Mouse (Mus musculus) gastrocnemius, postnatal 4 days (tissue): Measurements from ENCODE around the gene Mterf4. TPM values are rescaled to one million over a fixed set of nuclear protein-coding genes. Genes with fewer than 3 reads are reported as not detected.
A peak's percentile ranks its signal among the peaks of the same experiment; 100 is the strongest.
"Not testable (repeated sequence)": the region's sequence is repeated elsewhere in the genome, so short reads cannot be mapped to it uniquely, and the experiment has no call there.

ENCODE experiments used
- DNase-seq, 2 experiments: peaks; one replicate each; pipeline ENCODE4 v3.0.0; 2021 to 2022; ENCODE audit warnings: low spot score in 2 of 2, mixed read lengths in 2 of 2
- long read RNA-seq, 2 experiments: library from polyadenylated mRNA; stranded (forward); transcript quantifications; one replicate each; pipeline ENCODE4 v2.0.0; 2021
- total RNA-seq, 2 experiments: library from RNA; stranded (reverse); gene quantifications; 2 replicates each; pipeline ENCODE4 v1.2.3; 2021

Mterf4 gene
- total RNA-seq, result 10 to 100 TPM; 16.8 to 17.4 TPM
- long read RNA-seq, experiment 1, transcript Mterf4-201 (4 exons, 1,366 nt), result major isoform, 10 of 11 reads
- long read RNA-seq, experiment 1, partial matches to known transcripts, result 1 of 11 reads
- long read RNA-seq, experiment 1, other reads (novel, unspliced or antisense), result 0 of 11 reads
- long read RNA-seq, experiment 2, partial matches to known transcripts, result 0 of 5 reads
- long read RNA-seq, experiment 2, other reads (novel, unspliced or antisense), result 0 of 5 reads

DNA sequence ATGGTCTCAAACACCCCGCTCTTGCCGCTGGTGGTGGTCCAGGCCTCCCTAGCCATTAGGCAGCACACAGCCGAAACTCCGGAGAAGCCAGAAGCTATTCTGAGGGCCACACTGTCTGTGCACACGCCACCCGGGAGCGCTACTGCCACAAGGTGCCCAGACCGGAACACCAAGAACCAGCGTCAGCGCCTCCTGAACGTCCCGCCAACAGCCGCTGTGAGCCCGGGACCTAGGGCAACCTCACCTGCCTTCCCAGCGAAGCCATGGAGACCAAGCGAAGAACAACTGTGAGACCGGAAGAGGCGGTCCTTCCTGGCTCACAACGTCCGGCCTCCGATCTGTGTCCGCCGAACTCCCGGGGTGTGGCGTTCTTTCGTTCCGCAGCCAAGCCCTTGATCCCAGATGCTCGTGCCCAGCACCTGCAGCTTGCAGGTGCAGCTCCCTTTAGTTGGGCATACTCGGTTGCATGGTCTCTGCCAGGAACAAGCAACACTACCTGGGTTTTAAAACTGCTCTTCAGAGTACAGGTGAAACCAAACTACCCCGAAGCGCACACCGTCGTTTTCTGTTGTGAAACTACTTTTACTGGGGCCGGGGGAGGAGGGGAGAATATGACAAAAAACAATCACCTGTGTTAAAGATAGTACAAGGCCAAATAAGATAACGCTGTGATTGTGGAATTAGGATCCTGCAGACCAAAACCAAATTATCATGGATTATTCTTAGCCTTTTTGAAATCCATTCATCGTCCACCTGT lies at the start of gene Mterf4:
Mterf4 (minus strand) TSS at position 335 of the 757 bp plus-strand sequence.
- DNase-seq, result peak; percentile 66 to 77

DNA sequence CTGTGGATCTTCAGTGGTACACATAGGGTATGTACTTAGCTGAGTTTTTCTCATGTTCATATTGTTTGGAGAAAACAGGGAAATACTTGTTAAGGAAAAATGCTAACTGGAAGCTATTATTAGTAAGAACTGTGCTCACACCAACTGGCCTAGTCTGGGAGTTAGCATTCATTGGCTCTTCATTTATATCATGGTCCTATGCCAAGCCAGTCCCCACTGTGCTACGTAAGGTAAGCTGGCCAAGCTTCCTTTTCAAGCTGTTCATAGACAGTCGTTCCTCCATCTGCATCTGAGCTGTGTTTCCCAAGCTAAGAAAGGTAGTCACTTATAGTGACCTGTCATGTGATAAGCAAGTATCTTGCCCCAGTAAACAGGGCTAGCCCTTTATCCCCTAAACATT lies 47.0 kb upstream of the Mterf4 start:
- DNase-seq, result no peak

DNA sequence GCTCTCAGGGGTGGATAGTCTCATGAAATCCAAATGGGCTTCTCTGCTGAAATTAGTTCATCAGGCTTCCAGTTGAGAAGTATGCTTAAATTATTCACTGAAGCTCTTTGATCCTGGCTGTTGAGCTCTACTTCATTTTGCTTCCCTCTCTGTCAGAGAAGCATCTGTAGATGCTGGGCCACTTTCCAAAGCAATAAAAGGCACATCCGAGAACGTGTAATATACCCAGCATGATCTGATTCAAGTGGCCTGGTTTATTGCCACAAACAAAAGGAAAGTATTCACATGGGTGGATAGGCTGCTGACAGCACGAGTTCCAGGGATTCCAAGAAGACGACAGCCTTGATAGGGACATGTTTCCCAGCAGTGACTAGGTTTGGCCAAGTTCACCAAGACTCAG lies 44.0 kb upstream of the Mterf4 start:
- no peak for DNase-seq

DNA sequence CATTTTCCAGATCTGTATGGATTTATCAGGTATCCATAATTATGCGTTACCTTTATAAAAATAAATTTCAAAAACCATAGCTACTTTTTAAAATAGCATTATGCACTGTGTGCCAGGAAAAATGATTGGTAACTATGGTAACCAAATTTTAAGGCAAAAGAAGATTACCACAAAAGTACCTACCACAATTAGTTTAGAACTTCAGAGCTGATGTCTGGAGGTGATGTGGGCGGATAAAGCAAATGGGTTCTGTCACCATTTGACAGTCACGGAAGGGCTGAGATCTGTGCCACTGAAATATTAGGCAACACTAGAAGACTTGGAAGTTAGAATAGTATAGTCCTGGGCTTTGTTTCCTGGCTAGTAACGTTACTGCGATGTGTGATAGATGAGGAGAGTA lies 41.5 kb upstream of the Mterf4 start:
- DNase-seq, result no peak

DNA sequence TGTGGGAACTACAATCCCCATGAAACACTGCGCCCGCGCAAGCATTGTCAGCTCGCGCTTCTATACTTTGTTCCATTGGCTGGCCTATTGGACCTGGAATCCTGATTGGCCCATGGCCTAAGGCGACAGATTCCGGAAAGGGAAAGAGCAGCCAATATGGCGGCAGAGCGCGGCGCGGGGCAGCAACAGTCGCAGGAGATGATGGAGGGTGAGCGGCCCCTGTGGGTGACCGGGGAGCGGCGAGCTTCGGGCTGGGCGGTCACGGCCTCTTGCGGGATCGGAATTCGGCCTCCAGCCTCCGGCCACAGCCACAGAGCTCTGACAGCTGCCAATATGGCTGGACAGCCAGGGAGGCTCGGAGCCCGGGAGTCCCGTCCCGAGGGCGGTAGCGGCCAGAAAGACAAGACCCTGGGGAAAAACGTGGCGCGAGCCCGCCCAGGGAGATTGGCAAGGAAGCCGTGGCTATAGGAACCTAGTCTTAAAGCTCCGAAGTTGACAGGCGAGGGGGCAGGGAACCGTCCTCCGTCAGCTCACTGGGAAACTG lies 37.9 kb upstream of the Mterf4 start:
- DNase-seq, result peak; percentile 84 to 95

DNA sequence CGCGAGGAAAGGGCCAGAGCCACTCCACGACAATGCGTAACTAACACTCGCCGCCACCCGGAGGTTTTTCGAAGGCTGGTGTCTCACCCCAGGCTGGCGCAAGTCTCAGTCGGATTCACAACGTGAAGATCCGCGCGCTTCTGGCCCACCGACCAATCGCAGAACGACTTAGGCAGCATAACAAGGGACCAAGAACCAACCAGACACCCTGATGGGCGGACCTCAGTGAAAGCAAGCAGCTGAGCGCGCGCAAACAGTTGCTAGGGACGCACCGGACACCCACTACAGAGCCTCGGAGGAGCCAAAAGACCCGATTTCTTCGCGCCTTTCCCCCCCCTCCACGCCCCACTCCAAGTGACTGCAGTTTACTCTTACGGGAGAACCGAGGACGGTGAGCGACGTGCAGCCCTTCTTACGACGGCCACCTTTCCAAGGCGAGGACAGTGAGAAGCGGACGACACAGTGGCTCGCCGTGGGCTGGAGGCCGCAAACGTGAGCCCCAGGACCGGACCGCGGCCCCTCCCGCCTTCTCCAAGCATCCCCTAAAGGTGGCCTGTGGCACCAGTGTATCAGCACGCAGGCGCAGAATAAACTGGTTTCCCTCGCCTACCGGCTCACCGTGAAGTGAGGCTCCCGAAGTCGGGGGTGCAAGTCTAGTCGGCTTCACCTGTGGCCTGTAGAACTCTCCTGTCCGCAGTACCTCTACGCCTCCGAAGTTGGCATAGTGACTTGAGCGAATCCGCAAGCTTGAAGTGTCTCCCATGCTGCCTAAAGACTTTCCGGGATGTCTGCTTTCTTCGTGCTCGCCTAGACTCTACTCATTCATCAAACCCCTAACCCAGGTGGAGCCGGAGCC lies 37.2 kb upstream of the Mterf4 start, which contains the start of the genes Ppp1r7 and Pask:
Ppp1r7 (plus strand) TSS at position 207 of the 856 bp plus-strand sequence.
Pask (minus strand) TSS at position 835 of the 856 bp plus-strand sequence.
- peak; percentile 85 to 94 for DNase-seq

DNA sequence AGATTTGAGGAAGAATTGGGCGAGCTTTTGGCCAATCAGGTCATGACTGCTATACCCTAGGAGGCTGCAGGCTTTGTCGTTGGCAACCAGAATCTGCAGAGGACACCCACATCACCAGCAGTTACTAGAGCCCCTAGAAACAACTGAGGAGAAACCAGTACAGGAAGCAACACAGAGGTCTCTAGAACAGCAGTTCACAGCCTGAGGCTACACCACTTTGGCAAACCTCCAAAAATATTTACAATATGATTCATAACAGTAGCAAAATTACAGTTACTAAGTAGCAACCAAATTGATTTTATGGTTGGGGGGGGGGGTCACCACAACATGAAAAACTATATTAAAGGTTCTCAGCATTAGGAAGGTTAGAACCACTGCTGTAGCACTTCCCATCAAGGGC lies 28.9 kb upstream of the Mterf4 start:
- no peak for DNase-seq

DNA sequence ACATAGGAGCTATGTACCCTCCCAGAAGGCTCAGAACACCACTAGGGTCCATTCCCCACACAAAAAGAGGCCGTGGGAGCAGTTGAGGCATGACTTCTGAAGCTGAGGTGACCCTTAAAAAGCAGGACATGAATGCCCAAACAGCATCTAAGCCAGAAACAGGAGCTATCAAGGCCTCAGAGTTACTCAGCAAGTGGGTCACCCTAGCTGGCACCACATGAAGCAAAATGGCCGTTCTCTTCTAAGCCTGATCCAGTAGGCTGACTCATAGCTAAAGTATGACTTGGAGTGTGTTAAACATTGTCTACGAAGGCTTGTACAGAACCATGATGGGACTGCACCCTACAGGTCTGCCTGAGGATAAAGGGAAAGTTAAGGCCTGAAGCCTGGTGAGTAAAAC lies 20.7 kb upstream of the Mterf4 start:
- no peak for DNase-seq

DNA sequence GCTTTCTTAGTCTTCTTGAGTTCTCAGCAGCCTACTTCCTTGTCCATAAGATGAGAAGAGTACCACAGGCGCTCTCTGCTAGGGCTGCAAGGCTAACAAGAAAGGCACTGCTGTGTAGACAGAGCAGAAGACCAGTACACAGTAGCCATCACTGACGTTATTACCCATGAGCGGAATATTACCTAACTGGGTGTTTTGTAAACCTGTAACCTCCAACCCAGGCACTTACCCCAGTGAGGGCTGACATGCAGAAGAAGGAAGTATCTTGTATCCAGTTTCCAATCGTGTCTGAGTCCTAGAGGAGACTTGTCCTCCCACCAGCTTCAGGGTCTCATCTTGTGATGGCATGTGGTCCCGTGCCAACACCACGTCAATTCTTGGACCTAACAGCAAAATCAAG lies 18.3 kb upstream of the Mterf4 start:
- no peak for DNase-seq

DNA sequence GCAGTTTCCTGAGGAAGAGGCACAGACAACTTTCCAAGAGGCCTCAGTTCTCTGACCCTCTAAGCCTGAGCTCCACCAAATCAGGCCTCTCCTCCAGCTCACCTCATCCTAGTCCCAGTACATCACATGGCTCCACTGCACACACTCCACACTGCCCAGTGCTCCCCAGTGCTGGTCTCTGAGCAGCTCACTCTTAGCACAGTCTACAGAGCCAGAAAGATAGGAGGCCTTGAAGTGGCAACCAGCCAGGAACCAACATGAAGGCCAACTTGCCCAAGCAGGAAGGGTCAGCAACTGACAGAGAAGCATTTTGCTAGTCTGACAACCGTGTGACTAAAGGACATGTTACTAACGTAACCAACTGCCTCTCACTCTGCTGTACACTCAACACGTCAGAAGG lies 5.1 kb downstream of the Mterf4 start:
- DNase-seq, result no peak

DNA sequence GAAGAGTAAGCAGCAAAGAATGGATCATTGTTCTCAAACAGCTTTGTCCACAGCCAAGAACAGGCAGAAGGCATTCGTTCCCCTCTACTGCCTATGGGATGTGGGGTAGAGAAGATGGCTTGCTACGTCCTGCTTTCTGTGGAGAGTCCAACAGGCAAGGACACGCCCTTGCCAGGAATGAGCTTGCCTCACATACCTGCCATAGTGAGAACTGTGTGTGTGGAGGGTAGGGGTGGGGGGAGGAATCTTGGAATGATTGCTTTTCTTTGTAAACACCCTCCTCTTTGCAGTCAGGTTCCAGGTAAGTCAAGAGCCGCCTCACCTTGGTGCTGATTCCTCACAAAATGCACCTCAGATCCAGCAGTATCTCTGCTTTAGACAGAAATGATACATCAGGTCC lies 5.9 kb downstream of the Mterf4 start:
- DNase-seq, result no peak

DNA sequence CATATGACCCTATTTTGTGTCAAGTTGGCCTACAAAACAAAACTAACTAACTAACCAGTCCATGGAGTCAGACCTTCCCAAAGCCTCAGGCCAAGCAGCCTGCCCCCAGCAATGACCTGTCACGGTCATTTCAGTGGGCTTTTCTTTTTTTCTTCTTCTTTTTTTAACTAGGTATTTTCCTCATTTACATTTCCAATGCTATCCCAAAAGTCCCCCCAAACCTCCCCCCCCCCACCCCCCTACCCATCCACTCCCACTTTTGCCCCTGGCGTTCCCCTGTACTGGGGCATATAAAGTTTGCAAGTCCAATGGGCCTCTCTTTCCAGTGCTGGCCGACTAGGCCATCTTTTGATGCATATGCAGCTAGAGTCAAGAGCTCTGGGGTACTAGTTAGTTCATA lies 11.2 kb downstream of the Mterf4 start:
- DNase-seq, result not testable (repeated sequence)

DNA sequence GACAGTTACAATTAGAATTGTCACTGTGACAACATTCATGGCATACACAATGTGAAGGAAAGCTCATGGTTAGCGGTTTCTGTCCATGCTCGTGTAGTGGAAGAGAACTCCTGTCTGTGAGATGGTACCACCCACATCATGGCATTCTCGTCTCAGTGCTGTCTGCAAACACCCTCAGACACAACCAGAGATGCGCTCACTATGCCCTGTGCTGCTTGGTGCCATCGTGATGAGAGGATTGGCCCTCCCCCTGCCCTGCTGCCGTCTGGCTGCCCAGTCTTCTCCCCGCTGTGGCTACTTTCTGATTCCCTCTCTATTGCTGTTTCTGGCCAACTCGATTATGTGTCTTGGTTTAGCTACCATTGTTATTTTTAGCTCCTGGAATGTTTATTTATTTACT lies 13.7 kb downstream of the Mterf4 start:
- DNase-seq, result no peak

DNA sequence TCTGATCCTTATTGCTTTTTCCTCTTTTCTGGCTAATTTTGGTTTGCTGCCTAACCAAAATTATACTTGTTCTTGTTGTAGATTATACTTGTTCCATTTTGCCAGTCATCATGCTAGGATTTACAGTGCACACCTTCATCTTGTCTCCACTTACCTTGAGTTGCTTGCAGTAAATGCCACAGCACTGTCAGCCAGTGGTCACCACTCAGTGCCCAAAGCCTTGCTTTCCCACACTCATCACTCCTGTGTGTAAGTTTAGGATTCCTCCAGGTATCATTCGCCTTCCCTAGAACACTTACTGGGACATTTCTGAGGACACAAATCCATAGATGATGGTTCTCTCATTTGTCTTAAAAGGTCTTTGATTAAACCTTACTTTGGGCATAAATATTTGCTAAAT lies 14.1 kb downstream of the Mterf4 start:
- DNase-seq, result no peak

DNA sequence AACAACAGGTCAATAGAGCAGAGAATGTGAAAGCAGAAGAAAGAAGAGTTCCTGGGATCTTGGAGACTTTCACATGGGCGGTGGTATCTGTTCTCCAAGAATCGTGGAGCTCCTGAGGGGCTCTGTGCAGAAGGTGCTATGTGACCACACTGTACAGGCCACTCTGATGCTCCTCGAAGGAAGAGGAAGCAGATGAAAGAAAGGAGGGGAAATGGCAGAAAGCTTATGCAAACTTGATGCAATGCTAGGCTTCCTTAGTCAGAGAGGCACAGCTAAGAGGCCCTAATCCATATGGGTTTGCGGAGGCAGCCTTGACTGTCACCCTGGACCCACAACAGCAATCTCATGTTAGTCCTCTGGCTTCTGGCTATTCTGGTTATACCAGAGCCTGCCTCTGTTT lies 14.8 kb downstream of the Mterf4 start:
- no peak for DNase-seq

DNA sequence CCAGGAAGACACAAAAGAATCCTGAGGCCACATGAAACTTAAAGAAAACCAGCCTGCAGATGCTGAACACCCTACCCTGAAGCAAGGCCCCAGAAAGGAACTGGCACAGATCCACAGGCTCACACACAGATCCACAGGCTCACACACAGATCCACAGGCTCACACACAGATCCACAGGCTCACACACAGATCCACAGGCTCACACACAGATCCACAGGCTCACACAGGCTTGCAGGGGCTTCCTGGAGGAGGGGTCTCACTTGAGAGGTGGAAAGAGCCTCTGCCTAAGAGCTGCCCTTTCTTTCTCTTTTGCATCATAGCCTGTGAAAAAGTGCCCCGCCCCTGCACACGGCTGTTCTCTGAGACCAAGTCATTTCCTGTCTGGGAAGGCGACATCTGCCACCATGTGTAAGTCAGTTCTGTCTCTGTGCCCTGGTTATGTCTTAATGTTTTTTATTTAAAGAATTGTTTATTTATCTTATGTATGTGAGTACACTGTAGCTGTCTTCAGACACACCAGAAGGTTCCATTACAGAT lies 16.0 kb downstream of the Mterf4 start:
- no peak for DNase-seq

DNA sequence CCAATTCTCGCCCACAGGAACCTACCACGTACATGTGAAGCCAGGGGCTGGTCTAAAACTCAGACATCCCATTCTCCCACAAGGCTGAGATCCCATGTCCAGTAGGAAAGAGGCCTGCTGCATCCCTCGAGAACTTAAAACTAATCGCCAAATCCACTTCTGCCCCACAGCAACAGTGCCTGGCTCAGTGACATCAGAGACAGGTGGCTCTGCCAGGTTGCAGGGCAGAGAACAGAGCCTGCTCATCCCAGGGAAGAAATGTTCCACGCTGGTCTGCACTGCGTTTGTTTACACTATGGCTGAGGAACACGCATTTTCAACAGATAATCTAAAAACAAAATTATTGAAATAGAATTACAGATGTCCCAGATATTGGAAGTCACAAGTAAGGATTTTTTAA lies 28.7 kb downstream of the Mterf4 start:
- DNase-seq, result no peak

DNA sequence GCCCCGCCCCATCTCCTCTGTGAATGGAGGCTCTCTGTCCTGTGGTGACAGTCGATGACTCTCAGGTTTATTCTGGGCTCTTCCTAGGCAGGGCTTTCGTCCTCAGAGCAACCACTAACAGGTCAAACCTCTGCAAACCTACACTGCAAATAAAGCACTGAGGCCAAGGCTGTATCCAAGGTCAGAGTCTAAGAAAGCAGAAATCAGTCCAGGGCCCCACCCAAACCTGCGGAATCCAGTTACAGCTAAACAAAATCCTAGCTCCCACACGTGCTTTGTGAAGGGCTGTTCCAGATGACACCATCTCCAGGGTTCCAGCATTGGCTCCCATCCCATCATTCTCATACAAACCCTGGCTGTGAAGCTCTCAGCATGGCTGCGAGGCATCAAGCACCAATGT lies 30.2 kb downstream of the Mterf4 start:
- no peak for DNase-seq

DNA sequence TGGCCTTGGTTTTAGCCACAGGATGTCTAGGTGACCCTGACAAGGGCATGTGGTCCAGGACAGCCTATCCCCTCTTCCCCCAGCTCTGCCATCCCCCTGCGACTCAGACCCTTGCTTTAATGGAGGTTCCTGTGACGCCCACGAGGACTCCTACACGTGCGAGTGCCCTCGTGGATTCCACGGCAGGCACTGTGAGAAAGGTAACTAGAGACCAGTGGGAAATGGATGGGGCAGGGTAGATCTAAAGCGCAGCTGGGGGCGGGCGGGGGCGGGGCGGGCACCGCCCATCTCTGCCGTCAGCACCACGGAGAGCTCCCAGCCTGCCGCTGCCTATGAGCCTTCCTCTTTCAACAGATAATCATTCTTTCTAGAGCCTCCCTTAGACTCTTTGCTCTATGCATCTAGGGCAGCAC lies 33.3 kb downstream of the Mterf4 start:
- DNase-seq, result peak in 1 of 2 experiments; percentile 40

DNA sequence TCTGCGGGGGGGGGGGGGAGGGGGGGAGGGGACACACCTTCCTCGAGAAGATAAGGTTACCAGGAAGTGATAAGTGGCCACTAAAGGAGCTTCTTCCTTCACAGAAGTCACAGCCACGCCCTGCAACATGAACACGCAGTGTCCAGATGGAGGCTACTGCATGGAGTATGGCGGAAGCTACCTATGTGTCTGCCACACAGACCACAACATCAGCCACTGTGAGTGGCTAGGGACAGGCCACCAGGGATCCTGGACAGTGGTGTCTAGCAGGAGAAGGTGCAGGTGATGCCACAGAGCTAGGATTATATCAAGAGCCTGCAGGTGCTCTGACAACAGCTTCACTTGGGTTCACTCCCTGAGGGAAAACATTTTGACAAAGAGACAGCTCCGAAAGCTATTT lies 34.0 kb downstream of the Mterf4 start:
- no peak for DNase-seq

DNA sequence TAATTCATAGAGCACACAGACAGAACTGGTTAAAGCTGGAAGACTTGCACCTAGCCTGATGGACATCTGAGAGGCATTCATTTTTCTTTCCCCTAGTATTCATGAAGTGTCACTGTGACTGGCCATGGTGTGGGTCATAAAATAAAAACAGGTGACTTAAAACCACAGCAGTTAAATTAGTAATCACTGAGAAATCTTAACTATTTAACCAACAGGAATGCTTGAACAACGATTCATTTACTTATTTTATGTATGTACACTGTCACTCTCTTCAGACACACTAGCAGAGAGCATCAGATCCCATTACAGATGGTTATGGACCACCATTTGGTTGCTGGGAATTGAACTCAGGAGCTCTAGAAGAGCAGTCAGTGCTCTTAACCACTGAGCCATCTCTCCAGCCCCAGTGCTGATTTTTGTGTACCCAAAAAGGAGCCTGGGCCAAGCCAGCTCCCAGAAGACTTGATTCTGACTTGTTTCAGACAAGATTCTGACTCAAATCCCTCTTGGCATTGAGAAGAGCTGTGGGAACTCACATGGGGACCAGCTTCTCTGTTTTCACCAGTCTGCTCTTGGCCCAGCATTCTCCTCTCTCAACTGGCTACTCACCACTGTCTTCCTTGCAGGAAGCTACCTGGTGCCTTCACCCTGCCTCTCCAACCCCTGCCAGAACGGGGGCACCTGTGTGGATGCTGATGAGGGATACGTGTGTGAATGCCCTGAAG lies 35.0 kb downstream of the Mterf4 start:
- no peak for DNase-seq
